Mouse (Mus musculus) cerebellum, adult 2 months (tissue): ENCODE data around the gene Fgfr2. TPM values are rescaled to one million over a fixed set of nuclear protein-coding genes. Genes with fewer than 3 reads are reported as not detected.

Source experiments
- DNase-seq, 2 experiments: peaks; one replicate each; pipeline ENCODE4 v3.0.0; 2021
- H3K27ac ChIP-seq: fragments of 200-500 bp; 2 replicates; pipeline ENCODE4 v1.5.1; 2012; ENCODE audit warnings: low read length, control low read depth, inconsistent platforms; ENCODE audit not compliant: insufficient read depth
- H3K27me3 ChIP-seq: fragments of 200-500 bp; 2 replicates; pipeline ENCODE4 v1.6.1; 2012; ENCODE audit warnings: inconsistent platforms, mild to moderate bottlenecking, low read length, moderate library complexity; ENCODE audit not compliant: control insufficient read depth, insufficient read depth
- H3K4me1 ChIP-seq: fragments of 200-500 bp; 2 replicates; pipeline ENCODE4 v1.6.1; 2011; ENCODE audit warnings: low read length; ENCODE audit not compliant: control insufficient read depth, insufficient read depth
- H3K4me3 ChIP-seq: fragments of 200-500 bp; replicated peaks from 2 replicates; pipeline ENCODE3; 2011; ENCODE audit warnings: mild to moderate bottlenecking, low read depth, low read length, control low read depth; ENCODE audit not compliant: insufficient read depth
- CTCF ChIP-seq: fragments of 200-500 bp; IDR thresholded peaks from 2 replicates; pipeline ENCODE4 v1.5.1; 2011; ENCODE audit warnings: low read depth, mild to moderate bottlenecking, control low read depth, low read length, moderate library complexity, borderline replicate concordance; ENCODE audit not compliant: insufficient read depth
- POLR2A ChIP-seq: fragments of 200-500 bp; IDR thresholded peaks from 2 replicates; pipeline ENCODE4 v1.6.1; 2011; ENCODE audit warnings: low read length, control low read depth, borderline replicate concordance; ENCODE audit not compliant: insufficient read depth
- WGBS: fragments of 180-500 bp; shearing (Covaris S2); methylation state at CpG from one replicate; pipeline ENCODE4 v1.1.7; 2018; 5-methylcytosine and 5-hydroxymethylcytosine counted together
- polyA plus RNA-seq: library from polyadenylated mRNA; depleted of rRNA; stranded (reverse); fragments of >200 nt; gene quantifications from 2 replicates; pipeline ENCODE4 v1.2.3, GENCODE M21; 2012; rRNA removed

Gene Fgfr2
- 77.9 and 95.3 TPM in 2 replicates for polyA plus RNA-seq

GRCm38 (mm10) chr7:133123244-133123998 is at the start of gene Fgfr2:
TSS of gene Fgfr2 (minus strand) at chr7:133123350.
- DNase-seq, result peak; percentile 71 to 81
- Histone ChIP-seq H3K27ac (peak within 1 kb of the TSS; percentile 98), H3K4me3 (peak within 1 kb of the TSS; percentile 89), H3K4me1 (peaks cover 12% of the 10 kb centered on the region; the same call in 1 of the 2 replicates), H3K27me3 (no peaks in the 10 kb centered on the region)
- under 1% methylated on average over 44 of the region's 53 CpGs for WGBS
- no peak for TF ChIP-seq POLR2A
- TF ChIP-seq CTCF, result no peak

- Histone ChIP-seq H3K4me1 (peaks cover 6% of the 10 kb centered on the region; the same call in 1 of the 2 replicates), H3K27ac (no peak overlapping the region), H3K4me3 (no peak overlapping the region), H3K27me3 (no peaks in the 10 kb centered on the region)
- 71% methylated on average over 4 of the region's 4 CpGs for whole genome bisulfite sequencing
- no peak for DNase-seq
- no peak for TF ChIP-seq CTCF
- TF ChIP-seq POLR2A, result no peak
Observed at GRCm38 (mm10) chr7:133171403-133172032, 48.4 kb upstream of the Fgfr2 start.

GRCm38 (mm10) chr7:133168928-133169327 is 45.8 kb upstream of the Fgfr2 start:
- no peak overlapping the region for H3K27ac ChIP-seq
- DNase-seq, result no peak
- TF ChIP-seq CTCF (no peak), POLR2A (no peak)
- H3K4me3 ChIP-seq, result no peak overlapping the region
- WGBS, result 95% methylated on average over 3 of the region's 3 CpGs
- H3K4me1 ChIP-seq, result no peaks in the 10 kb centered on the region
- H3K27me3 ChIP-seq, result no peaks in the 10 kb centered on the region

- H3K27me3 ChIP-seq, result no peaks in the 10 kb centered on the region
- no peaks in the 10 kb centered on the region for H3K4me1 ChIP-seq
- TF ChIP-seq CTCF (no peak), POLR2A (no peak)
- H3K4me3 ChIP-seq, result no peak overlapping the region
- H3K27ac ChIP-seq, result no peak overlapping the region
- DNase-seq, result no peak
- 65% methylated on average over 2 of the region's 2 CpGs for WGBS
Observed at GRCm38 (mm10) chr7:133167903-133168302, 44.8 kb upstream of the Fgfr2 start.

- 21% methylated on average over 2 of the region's 2 CpGs for WGBS
Observed at GRCm38 (mm10) chr7:133164770-133165169, 41.6 kb upstream of the Fgfr2 start.

GRCm38 (mm10) chr7:133163011-133163410 is 39.9 kb upstream of the Fgfr2 start:
- Histone ChIP-seq H3K4me1 (no peaks in the 10 kb centered on the region), H3K4me3 (no peak overlapping the region), H3K27me3 (no peaks in the 10 kb centered on the region), H3K27ac (no peak overlapping the region)
- no peak for DNase-seq
- 59% methylated on average over 5 of the region's 5 CpGs for WGBS
- TF ChIP-seq CTCF (no peak), POLR2A (no peak)

More at GRCm38 (mm10) chr7:133164770-133165169, 41.6 kb upstream of the Fgfr2 start:
- Histone ChIP-seq H3K4me1 (no peaks in the 10 kb centered on the region), H3K4me3 (no peak overlapping the region), H3K27ac (no peak overlapping the region), H3K27me3 (no peaks in the 10 kb centered on the region)
- TF ChIP-seq POLR2A (no peak), CTCF (no peak)
- no peak for DNase-seq

- no peak for TF ChIP-seq POLR2A
- no peak for TF ChIP-seq CTCF
- no peak for DNase-seq
- H3K27ac ChIP-seq, result no peak overlapping the region
- H3K4me3 ChIP-seq, result no peak overlapping the region
- 71% methylated on average over 2 of the region's 2 CpGs for WGBS
- no peaks in the 10 kb centered on the region for H3K4me1 ChIP-seq
- H3K27me3 ChIP-seq, result no peaks in the 10 kb centered on the region
Observed at GRCm38 (mm10) chr7:133162131-133162530, 39.0 kb upstream of the Fgfr2 start.
